Mouse (Mus musculus): Measurements from ENCODE around the gene Btrc.

DNA sequence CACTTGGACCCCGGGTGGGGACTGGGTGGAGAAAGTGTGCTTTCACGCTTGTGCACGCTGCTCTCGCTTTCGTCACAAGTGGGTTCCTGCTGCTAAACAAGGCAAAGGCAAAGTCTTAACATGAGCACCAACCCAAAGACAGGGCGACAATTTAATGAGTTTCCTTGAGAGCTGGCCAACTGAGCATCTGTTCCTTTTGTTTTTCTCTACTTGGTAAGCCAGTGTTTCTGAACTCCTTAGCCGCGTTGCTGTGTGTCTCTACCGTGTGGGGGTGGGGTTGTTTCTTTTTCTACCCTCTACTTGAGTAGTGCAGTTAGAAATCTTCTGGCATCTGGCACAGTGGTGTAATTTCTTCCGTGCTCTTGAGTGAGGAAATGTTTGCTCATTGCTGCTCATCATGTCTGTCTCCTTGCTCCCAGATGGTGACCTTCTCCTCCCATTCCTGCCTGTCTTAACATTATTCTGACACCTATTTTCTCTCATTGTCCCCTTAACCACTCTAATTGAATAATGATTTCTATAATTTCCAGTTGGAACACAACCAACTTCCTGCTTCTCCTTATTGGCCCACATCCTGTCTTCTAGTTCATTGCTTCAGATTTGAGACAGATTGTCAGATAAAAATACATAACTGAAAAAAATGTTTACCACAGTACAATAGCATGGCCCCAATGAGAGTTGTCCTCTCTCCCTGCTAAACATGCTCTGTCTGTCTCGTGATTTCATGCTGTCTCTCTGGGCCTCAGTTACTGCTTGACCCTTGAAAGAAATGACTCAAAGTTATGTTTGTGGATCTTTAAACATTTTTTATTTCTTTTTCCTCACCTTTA is 109.4 kb downstream of the Btrc start:
- no peak for TF ChIP-seq CTCF (IDR thresholded peaks at IDR 0.05; ENCODE audit: low read depth)
- TF ChIP-seq EP300 (IDR thresholded peaks at IDR 0.05; ENCODE audit: low read depth), result no peak

All from liver, embryonic 14.5 days (tissue).